Mouse (Mus musculus) lung, postnatal 0 days (tissue): ENCODE measurements around the gene Cfap97d2. TPM values are rescaled to one million over a fixed set of nuclear protein-coding genes. Genes with fewer than 3 reads are reported as not detected.
A peak's percentile ranks its signal among the peaks of the same experiment; 100 is the strongest.

ENCODE experiments used
- ATAC-seq: fragments of 200-750 bp; cut with Nextera tagmentation; 2 replicates; pipeline ENCODE4 v1.8.0; 2017; ENCODE audit warnings: moderate library complexity
- DNase-seq: peaks from one replicate; pipeline ENCODE4 v3.0.0-alpha.2; 2016; ENCODE audit warnings: low spot score
- H3K27ac ChIP-seq: fragments of 300-500 bp; sonication (generic); 2 replicates; pipeline ENCODE4 v1.5.1; 2014; ENCODE audit warnings: antibody characterized with exemption, mild to moderate bottlenecking, low read length, mixed read lengths
- H3K27me3 ChIP-seq: fragments of 300-500 bp; sonication (generic); replicated peaks from 2 replicates; pipeline ENCODE4 v1.6.1; 2014; ENCODE audit warnings: low read length, mixed read lengths; ENCODE audit not compliant: insufficient read depth
- H3K36me3 ChIP-seq: fragments of 300-500 bp; sonication (generic); 2 replicates; pipeline ENCODE4 v1.6.1; 2014; ENCODE audit warnings: low read length, mixed read lengths; ENCODE audit not compliant: insufficient read depth
- H3K4me1 ChIP-seq: fragments of 300-500 bp; sonication (generic); 2 replicates; pipeline ENCODE4 v1.6.1; 2014; ENCODE audit warnings: antibody characterized with exemption, low read depth, low read length, mixed read lengths; ENCODE audit not compliant: insufficient read depth
- H3K4me2 ChIP-seq: fragments of 300-500 bp; sonication (generic); replicated peaks from 2 replicates; pipeline ENCODE4 v1.6.1; 2014; ENCODE audit warnings: low read depth, mild to moderate bottlenecking, low read length, moderate library complexity, mixed read lengths
- H3K4me3 ChIP-seq: fragments of 300-500 bp; sonication (generic); 2 replicates; pipeline ENCODE4 v1.5.1; 2014; ENCODE audit warnings: low read depth, low read length
- H3K9ac ChIP-seq: fragments of 300-500 bp; sonication (generic); replicated peaks from 2 replicates; pipeline ENCODE4 v1.6.1; 2014; ENCODE audit warnings: low read depth, mild to moderate bottlenecking
- H3K9me3 ChIP-seq: fragments of 300-500 bp; sonication (generic); 2 replicates; pipeline ENCODE4 v1.6.1; 2016; ENCODE audit warnings: low read length, mixed read lengths
- CTCF ChIP-seq: IDR thresholded peaks from 2 replicates; pipeline ENCODE4 v1.5.1; 2016; ENCODE audit warnings: antibody characterized with exemption, mild to moderate bottlenecking
- EP300 ChIP-seq: IDR thresholded peaks from 2 replicates; pipeline ENCODE4 v1.6.1; 2016; ENCODE audit warnings: antibody characterized with exemption, mild to moderate bottlenecking, control low read depth
- WGBS: fragments of 180-500 bp; shearing (Covaris S2); extraction: QIAGEN DNeasy Blood & Tissue Kit; methylation state at CpG from one replicate; pipeline ENCODE4 v1.1.7; 2014; 5-methylcytosine and 5-hydroxymethylcytosine counted together
- polyA plus RNA-seq: library from polyadenylated mRNA; unstranded; fragments of >200 nt; fragmentation: Nextera tagmentation; extraction: Ambion mirVana; gene quantifications from 2 replicates; pipeline ENCODE4 v1.2.1, GENCODE M21; 2015

The Cfap97d2 gene
- polyA plus RNA-seq, 1 experiment from 2014 or later = 1.1 TPM

- ATAC-seq (no peak), DNase-seq (no peak)
- Histone ChIP-seq H3K4me2 (peak overlapping the region; percentile 91), H3K9me3 (no peaks in the 10 kb centered on the region), H3K9ac (peak overlapping the region; percentile 79), H3K27ac (peak overlapping the region; percentile 96), H3K4me1 (peaks cover 14% of the 10 kb centered on the region; the same call in 1 of the 2 replicates), H3K36me3 (no peaks in the 10 kb centered on the region), H3K27me3 (no peaks in the 10 kb centered on the region), H3K4me3 (peak overlapping the region; percentile 86)
- TF ChIP-seq CTCF (no peak), EP300 (no peak)
- 35% methylated on average over 4 of the region's 4 CpGs for WGBS
These were observed 30.6 kb upstream of the Cfap97d2 start for GRCm38 (mm10) chr8:13675121-13675520.

- no peaks in the 10 kb centered on the region for H3K36me3 ChIP-seq
- no peaks in the 10 kb centered on the region for H3K27me3 ChIP-seq
- H3K4me2 ChIP-seq = peak overlapping the region; percentile 91
- DNase-seq (peak; percentile 31), ATAC-seq (no peak)
- 18% methylated on average over 8 of the region's 8 CpGs for WGBS
- TF ChIP-seq CTCF = no peak
- TF ChIP-seq EP300 = no peak
- H3K4me3 ChIP-seq = peak overlapping the region; percentile 86
- peak overlapping the region; percentile 96 for H3K27ac ChIP-seq
- H3K9me3 ChIP-seq = no peaks in the 10 kb centered on the region
- peaks cover 14% of the 10 kb centered on the region; the same call in 1 of the 2 replicates for H3K4me1 ChIP-seq
- peak overlapping the region; percentile 79 for H3K9ac ChIP-seq
These were observed 30.2 kb upstream of the Cfap97d2 start for GRCm38 (mm10) chr8:13675524-13675923.

- no peaks in the 10 kb centered on the region for H3K27me3 ChIP-seq
- no peaks in the 10 kb centered on the region for H3K9me3 ChIP-seq
- peak overlapping the region; percentile 86 for H3K4me3 ChIP-seq
- DNase-seq (peak; percentile 95), ATAC-seq (peak; percentile 51)
- peak overlapping the region; percentile 91 for H3K4me2 ChIP-seq
- peak overlapping the region; percentile 79 for H3K9ac ChIP-seq
- H3K27ac ChIP-seq = peak overlapping the region; percentile 96
- peaks cover 14% of the 10 kb centered on the region; the same call in 1 of the 2 replicates for H3K4me1 ChIP-seq
- WGBS = 2% methylated on average over 12 of the region's 12 CpGs
- H3K36me3 ChIP-seq = no peaks in the 10 kb centered on the region
- TF ChIP-seq EP300 (peak; percentile 55), CTCF (peak; percentile 59)
These were observed 29.4 kb upstream of the Cfap97d2 start for GRCm38 (mm10) chr8:13676302-13676700.

- H3K36me3 ChIP-seq = no peaks in the 10 kb centered on the region
- no peaks in the 10 kb centered on the region for H3K9me3 ChIP-seq
- 0 out of 2 replicates have a peak, but pooled peaks have one; percentile 7 for TF ChIP-seq EP300
- TF ChIP-seq CTCF = peak; percentile 51
- WGBS = 2% methylated on average over 46 of the region's 47 CpGs
- H3K4me2 ChIP-seq = peak overlapping the region; percentile 91
- no peaks in the 10 kb centered on the region for H3K27me3 ChIP-seq
- DNase-seq = peak; percentile 72
- peak overlapping the region; percentile 79 for H3K9ac ChIP-seq
- peak overlapping the region; percentile 96 for H3K27ac ChIP-seq
- peak; percentile 39 for ATAC-seq
- peaks cover 14% of the 10 kb centered on the region; the same call in 1 of the 2 replicates for H3K4me1 ChIP-seq
- peak overlapping the region; percentile 86 for H3K4me3 ChIP-seq
These were observed 28.8 kb upstream of the Cfap97d2 start for GRCm38 (mm10) chr8:13676701-13677412.

DNA sequence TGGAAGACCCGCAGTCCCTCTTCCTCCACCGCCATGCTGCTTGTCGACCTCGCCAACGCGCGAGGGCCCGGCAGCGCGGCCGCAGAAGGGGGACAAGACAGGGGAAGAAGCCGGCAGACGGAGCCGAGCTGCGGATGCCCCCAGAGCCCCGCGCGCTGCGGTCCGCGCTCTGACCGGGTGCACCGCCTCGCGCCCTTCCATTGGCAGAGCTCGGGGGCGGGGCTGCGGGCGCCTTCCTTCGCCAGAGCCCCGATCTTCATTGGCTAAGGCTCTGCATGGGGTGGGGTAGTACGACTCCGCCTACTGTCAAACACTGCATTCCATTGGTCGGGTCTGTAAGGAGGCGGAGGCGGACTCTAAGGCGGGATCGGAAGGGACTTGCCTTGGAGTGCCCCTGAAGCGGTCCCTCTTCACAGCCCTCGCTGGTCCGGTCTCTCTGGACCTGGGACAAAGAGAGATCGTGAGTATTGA is 28.2 kb upstream of the Cfap97d2 start, which contains the start of gene Rasa3:
Gene Rasa3 (minus strand): TSS at position 191 of the 471 bp plus-strand sequence.
- Histone ChIP-seq H3K4me2 (peak within 1 kb of the TSS; percentile 91), H3K4me3 (peak within 1 kb of the TSS; percentile 86), H3K9ac (peak within 1 kb of the TSS; percentile 79), H3K36me3 (no peaks in the 10 kb centered on the region), H3K4me1 (peaks cover 14% of the 10 kb centered on the region; the same call in 1 of the 2 replicates), H3K27ac (peak within 1 kb of the TSS; percentile 96), H3K9me3 (no peaks in the 10 kb centered on the region), H3K27me3 (no peaks in the 10 kb centered on the region)
- TF ChIP-seq CTCF = no peak
- no peak for TF ChIP-seq EP300
- WGBS = 4% methylated on average over 29 of the region's 42 CpGs
- ATAC-seq (peak; percentile 96), DNase-seq (peak; percentile 99)

DNA sequence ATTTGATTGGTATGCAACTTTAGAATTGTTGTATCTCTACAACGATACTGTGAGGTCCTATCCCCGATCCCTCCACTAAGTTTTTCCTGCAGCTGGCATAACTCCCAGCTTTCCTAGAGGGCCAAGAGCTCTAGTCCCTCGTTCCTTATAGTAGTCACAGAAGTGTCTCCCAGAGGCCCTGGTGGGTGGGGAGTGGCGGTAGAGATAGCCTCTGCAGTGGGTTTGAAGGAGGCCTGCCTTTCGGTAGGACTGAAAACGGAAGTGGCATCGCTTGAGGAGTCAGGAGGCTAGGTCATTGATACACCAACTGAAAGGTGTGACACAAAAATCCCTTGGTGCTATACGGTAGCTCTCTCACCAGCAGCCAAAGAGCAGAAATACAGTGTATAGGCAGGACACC is 27.5 kb upstream of the Cfap97d2 start:
- Histone ChIP-seq H3K9me3 (no peaks in the 10 kb centered on the region), H3K4me3 (no peak overlapping the region), H3K27ac (peak overlapping the region; percentile 20; the same call in 1 of the 2 replicates), H3K4me1 (peaks cover 14% of the 10 kb centered on the region; the same call in 1 of the 2 replicates), H3K4me2 (peak overlapping the region; percentile 91), H3K27me3 (no peaks in the 10 kb centered on the region), H3K9ac (peak overlapping the region; percentile 16; the same call in 1 of the 2 replicates), H3K36me3 (no peaks in the 10 kb centered on the region)
- no peak for DNase-seq
- TF ChIP-seq CTCF (no peak), EP300 (no peak)
- 30% methylated on average over 8 of the region's 8 CpGs for WGBS
- no peak for ATAC-seq
